Mouse (Mus musculus): ENCODE measurements around the gene H2-DMb2.
A peak's percentile ranks its signal among the peaks of the same experiment; 100 is the strongest.

Gene H2-DMb2

GRCm38 (mm10) chr17:34143033-34143432 is at the start of gene H2-DMb2:
Gene H2-DMb2 (plus strand): TSS chr17:34143307.
- no peak for DNase-seq (ENCODE audit: low spot score)

GRCm38 (mm10) chr17:34094283-34095035 is 48.6 kb upstream of the H2-DMb2 start:
- no peak for DNase-seq (ENCODE audit: low spot score)

DNA sequence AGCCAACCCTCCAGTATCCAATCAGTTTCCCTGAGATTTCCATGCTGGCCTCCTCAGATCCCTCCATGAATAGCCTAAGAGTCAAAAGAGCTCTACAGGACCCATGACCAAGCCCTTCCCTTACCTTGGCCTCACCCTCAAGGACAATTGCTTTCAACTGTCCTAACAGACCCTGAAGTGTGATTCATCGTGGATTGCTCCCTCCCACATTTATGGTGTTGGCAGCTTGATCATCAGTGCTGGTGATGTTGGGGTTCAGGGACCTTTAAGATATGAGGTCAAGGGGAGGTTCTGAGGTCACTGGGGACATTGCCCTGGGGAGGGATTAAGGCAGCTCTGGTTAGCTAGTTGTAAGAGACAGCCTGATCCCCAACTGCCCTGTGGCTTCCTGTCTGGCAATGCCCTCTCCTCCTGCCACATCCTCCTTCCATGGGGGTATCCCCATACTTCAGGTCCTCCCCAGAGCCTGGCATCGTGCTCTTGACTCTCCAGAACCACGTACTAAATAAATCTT is 46.6 kb upstream of the H2-DMb2 start:
- DNase-seq (ENCODE audit: low spot score), result no peak

- no peak for DNase-seq (ENCODE audit: low spot score)
These were observed 45.8 kb upstream of the H2-DMb2 start for GRCm38 (mm10) chr17:34097272-34097671.

- no peak for DNase-seq (ENCODE audit: low spot score)
These were observed 44.2 kb upstream of the H2-DMb2 start for GRCm38 (mm10) chr17:34098709-34099479.

- no peak for DNase-seq (ENCODE audit: low spot score)
These were observed 43.6 kb upstream of the H2-DMb2 start for GRCm38 (mm10) chr17:34099531-34099930.

- DNase-seq (ENCODE audit: low spot score), result no peak
These were observed 41.9 kb upstream of the H2-DMb2 start for GRCm38 (mm10) chr17:34101185-34101584.

GRCm38 (mm10) chr17:34101604-34102032 is 41.5 kb upstream of the H2-DMb2 start:
- DNase-seq (ENCODE audit: low spot score), result peak; percentile 95

DNA sequence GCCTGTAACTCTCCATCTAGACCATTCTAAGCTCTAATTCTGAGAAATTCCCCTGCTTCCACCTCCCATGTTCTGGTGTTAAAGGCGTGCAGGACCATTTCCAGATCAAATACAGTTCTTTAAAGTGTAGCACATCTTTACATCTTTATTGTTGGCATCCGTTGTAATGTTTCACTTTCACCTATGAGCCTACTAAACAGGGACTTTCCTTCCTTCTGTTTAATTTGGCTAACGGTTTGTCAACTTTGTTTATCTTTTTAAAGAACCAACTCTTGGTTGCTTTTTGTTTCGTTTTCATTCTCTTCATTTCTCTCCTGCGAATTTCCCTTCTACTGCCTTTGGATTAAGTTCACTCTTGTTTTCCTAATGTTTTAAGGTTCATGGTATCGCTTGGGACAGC is 40.3 kb upstream of the H2-DMb2 start:
- no peak for DNase-seq (ENCODE audit: low spot score)

GRCm38 (mm10) chr17:34104804-34105203 is 38.3 kb upstream of the H2-DMb2 start:
- DNase-seq (ENCODE audit: low spot score), result no peak

DNA sequence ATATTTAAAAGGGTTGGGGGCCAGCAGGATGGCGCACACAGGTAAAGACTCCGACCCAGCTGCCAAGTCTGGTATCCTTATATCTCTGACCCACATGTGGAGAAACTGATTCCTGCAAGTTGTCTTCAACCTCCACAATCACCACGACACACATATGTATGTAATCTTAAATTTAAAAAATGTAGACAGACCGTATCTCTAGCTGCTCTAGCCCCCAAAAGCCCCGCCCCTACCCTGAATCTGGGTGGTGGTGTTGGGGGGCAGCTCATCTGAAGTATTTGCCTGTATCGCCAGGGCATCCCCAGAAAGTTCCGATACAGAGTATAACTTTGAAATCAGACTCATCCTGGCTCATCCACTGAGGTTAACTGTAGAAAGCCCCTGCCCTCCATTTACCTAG is 36.6 kb upstream of the H2-DMb2 start:
- no peak for DNase-seq (ENCODE audit: low spot score)

GRCm38 (mm10) chr17:34107109-34107867 is 35.8 kb upstream of the H2-DMb2 start:
- no peak for DNase-seq (ENCODE audit: low spot score)

GRCm38 (mm10) chr17:34108460-34108859 is 34.6 kb upstream of the H2-DMb2 start:
- DNase-seq (ENCODE audit: low spot score), result no peak

- DNase-seq (ENCODE audit: low spot score), result no peak
These were observed 33.9 kb upstream of the H2-DMb2 start for GRCm38 (mm10) chr17:34109038-34109805.

- no peak for DNase-seq (ENCODE audit: low spot score)
These were observed 33.3 kb upstream of the H2-DMb2 start for GRCm38 (mm10) chr17:34109806-34110195.

GRCm38 (mm10) chr17:34110309-34110708 is 32.8 kb upstream of the H2-DMb2 start:
- no peak for DNase-seq (ENCODE audit: low spot score)

DNA sequence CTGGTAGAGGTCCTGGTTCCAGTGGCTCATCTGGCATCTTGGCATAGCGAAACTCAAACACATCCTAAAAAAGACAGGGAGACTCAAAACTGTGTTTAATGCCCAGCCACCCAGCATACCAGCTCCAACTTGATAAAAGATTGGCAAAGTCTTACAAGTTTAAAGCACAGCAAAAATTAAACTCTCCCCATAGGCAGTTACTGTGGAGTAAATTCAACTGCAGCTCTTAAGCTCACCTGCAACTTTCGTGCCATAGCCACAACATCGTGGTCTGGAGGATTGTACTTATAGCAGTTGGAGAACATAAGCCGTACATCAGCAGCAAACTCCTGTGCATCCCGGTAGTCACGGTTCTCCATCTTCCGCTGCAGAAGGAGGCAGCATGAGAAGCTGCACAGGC is 29.0 kb upstream of the H2-DMb2 start:
- DNase-seq (ENCODE audit: low spot score), result no peak

DNA sequence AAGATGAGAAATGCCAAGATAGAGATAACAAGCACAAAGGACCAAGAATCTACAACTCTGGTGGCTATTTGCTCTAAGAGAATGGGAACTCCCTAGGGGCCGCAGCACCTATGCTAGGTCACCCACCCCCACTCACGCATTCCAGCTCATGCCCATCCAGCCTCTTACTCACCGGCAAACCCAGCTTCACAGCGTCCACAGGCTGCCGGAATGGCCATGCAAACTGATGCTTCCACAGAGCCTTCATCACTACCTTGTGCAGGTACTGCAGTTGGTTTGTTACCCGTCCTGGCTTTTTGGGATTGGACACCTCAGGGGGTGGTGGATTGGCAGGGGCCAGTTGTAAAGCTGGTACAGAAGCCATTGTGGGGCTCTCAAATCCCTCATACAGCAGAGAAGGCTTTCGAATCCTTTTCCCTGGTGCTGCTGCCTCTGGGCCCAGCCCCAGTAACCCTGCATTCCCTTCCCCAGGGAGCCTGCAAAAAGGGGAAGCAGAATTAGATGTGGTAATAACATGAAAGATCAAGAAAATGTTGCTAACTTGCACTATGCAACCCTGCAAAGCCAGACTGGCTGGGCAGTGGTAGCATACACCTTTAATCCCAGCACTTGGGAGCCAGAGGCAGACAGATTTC is 26.3 kb upstream of the H2-DMb2 start:
- no peak for DNase-seq (ENCODE audit: low spot score)

- DNase-seq (ENCODE audit: low spot score), result no peak
These were observed 25.5 kb upstream of the H2-DMb2 start for GRCm38 (mm10) chr17:34117421-34118112.

DNA sequence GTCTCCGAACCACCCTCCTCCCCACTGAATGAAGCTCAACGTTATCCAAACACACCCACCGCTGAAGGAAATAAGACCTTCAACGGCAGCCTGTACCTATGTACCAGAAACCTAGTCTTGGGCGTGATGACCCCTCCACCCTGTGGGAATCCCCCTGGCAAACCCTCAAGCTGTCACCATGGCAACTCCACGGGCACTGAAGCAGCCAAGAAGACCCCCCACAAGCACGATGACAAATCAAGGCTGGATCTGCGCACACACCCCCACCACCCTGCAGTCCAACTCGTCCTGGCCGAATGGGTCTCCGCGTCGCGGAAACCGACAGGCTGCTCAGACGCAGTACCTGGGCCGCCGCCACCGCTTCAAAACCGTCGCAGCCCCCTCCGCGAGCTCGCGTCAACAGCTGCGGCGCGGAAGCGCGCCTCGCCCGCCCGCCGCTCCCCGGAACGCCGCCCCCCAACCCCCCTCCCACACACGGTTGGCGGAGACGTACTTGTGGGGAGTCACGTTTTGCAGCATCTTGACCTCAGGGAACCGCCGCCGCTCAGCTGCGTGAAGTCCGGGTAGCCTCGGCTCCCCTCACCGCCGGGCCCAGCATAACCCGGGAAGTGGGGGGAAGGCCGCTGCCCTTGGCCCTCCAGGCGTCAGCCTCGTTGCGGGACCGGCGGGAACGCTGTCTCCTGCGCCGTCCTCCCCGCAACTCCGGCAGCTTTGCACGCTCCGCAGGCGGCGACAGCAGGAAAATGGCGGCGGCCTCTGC is 24.8 kb upstream of the H2-DMb2 start:
- peak; percentile 51 for DNase-seq (ENCODE audit: low spot score)

Data from urinary bladder, postnatal 25 days (tissue).